Mouse (Mus musculus): ENCODE measurements at regions not wholly inside any gene's neighbourhood (a gene's known extent, or its start where the extent isn't known, plus 50 kb on each side); places are given as distances from the start of the nearest gene placed in this dataset.

GRCm38 (mm10) chr15:59836631-59837030, 179.8 kb downstream of the 4933412E24Rik start:
- no peak for DNase-seq (ENCODE audit: low spot score)

GRCm38 (mm10) chr15:59833232-59833631, 183.2 kb downstream of the 4933412E24Rik start:
- DNase-seq (ENCODE audit: low spot score), result no peak

GRCm38 (mm10) chr15:59831481-59831880, 184.9 kb downstream of the 4933412E24Rik start:
- no peak for DNase-seq (ENCODE audit: low spot score)

- no peak for DNase-seq (ENCODE audit: low spot score)
Observed at GRCm38 (mm10) chr15:59830553-59831462, 185.6 kb downstream of the 4933412E24Rik start.

GRCm38 (mm10) chr15:59828421-59828820, 188.0 kb downstream of the 4933412E24Rik start:
- DNase-seq (ENCODE audit: low spot score), result peak; percentile 85

GRCm38 (mm10) chr15:59826164-59826950, 190.1 kb downstream of the 4933412E24Rik start:
- no peak for DNase-seq (ENCODE audit: low spot score)

GRCm38 (mm10) chr15:59823921-59824320, 192.5 kb downstream of the 4933412E24Rik start:
- no peak for DNase-seq (ENCODE audit: low spot score)

GRCm38 (mm10) chr15:59822995-59823681, 193.3 kb downstream of the 4933412E24Rik start:
- no peak for DNase-seq (ENCODE audit: low spot score)

GRCm38 (mm10) chr15:59820317-59820716, 196.1 kb downstream of the 4933412E24Rik start:
- no peak for DNase-seq (ENCODE audit: low spot score)

- DNase-seq (ENCODE audit: low spot score), result no peak
Observed at GRCm38 (mm10) chr15:59816031-59816430, 200.4 kb downstream of the 4933412E24Rik start.

- DNase-seq (ENCODE audit: low spot score), result no peak
Observed at GRCm38 (mm10) chr15:59811566-59811965, 204.8 kb downstream of the 4933412E24Rik start.

- no peak for DNase-seq (ENCODE audit: low spot score)
Observed at GRCm38 (mm10) chr15:59809361-59809760, 207.1 kb downstream of the 4933412E24Rik start.

- no peak for DNase-seq (ENCODE audit: low spot score)
Observed at GRCm38 (mm10) chr15:59807723-59808122, 208.7 kb downstream of the 4933412E24Rik start.

GRCm38 (mm10) chr15:59805771-59806170, 210.6 kb downstream of the 4933412E24Rik start:
- no peak for DNase-seq (ENCODE audit: low spot score)

GRCm38 (mm10) chr15:59804821-59805220, 211.6 kb downstream of the 4933412E24Rik start:
- DNase-seq (ENCODE audit: low spot score), result no peak

- no peak for DNase-seq (ENCODE audit: low spot score)
Observed at GRCm38 (mm10) chr15:59804394-59804793, 212.0 kb downstream of the 4933412E24Rik start.

GRCm38 (mm10) chr15:59802276-59802675, 214.1 kb downstream of the 4933412E24Rik start:
- no peak for DNase-seq (ENCODE audit: low spot score)

GRCm38 (mm10) chr15:59799124-59799815, 217.1 kb downstream of the 4933412E24Rik start:
- no peak for DNase-seq (ENCODE audit: low spot score)

- no peak for DNase-seq (ENCODE audit: low spot score)
Observed at GRCm38 (mm10) chr15:59798486-59798885, 217.9 kb downstream of the 4933412E24Rik start.

- no peak for DNase-seq (ENCODE audit: low spot score)
Observed at GRCm38 (mm10) chr15:59795717-59796116, 220.7 kb downstream of the 4933412E24Rik start.

- no peak for DNase-seq (ENCODE audit: low spot score)
Observed at GRCm38 (mm10) chr15:59794871-59795270, 221.5 kb downstream of the 4933412E24Rik start.
